Mouse (Mus musculus) liver, postnatal 0 days (tissue): ENCODE results near the gene Zbtb8a. TPM values are rescaled to one million over a fixed set of nuclear protein-coding genes. Genes with fewer than 3 reads are reported as not detected.

Experiments used
- ATAC-seq: fragments of 200-750 bp; cut with Nextera tagmentation; 2 replicates; pipeline ENCODE4 v1.8.0; 2017; ENCODE audit warnings: mild to moderate bottlenecking, moderate library complexity
- DNase-seq: peaks from one replicate; pipeline ENCODE4 v3.0.0-alpha.2; 2016
- H3K27ac ChIP-seq: fragments of 300-500 bp; sonication (generic); 2 replicates; pipeline ENCODE4 v1.5.1; 2014; ENCODE audit warnings: antibody characterized with exemption, moderate library complexity, mild to moderate bottlenecking, low read depth
- H3K27me3 ChIP-seq: fragments of 300-500 bp; sonication (generic); 2 replicates; pipeline ENCODE4 v1.6.1; 2014; ENCODE audit warnings: low read length, control low read depth, mixed read lengths; ENCODE audit not compliant: insufficient read depth
- H3K36me3 ChIP-seq: fragments of 300-500 bp; sonication (generic); replicated peaks from 2 replicates; pipeline ENCODE4 v1.6.1; 2014; ENCODE audit warnings: mild to moderate bottlenecking, control low read depth, low read length, moderate library complexity, mixed read lengths; ENCODE audit not compliant: insufficient read depth
- H3K4me1 ChIP-seq: fragments of 300-500 bp; sonication (generic); 2 replicates; pipeline ENCODE4 v1.6.1; 2014; ENCODE audit warnings: antibody characterized with exemption, mild to moderate bottlenecking, control low read depth; ENCODE audit not compliant: insufficient read depth
- H3K4me2 ChIP-seq: fragments of 300-500 bp; sonication (generic); 2 replicates; pipeline ENCODE4 v1.6.1; 2014; ENCODE audit warnings: low read depth, mild to moderate bottlenecking, low read length, moderate library complexity, mixed read lengths
- H3K4me3 ChIP-seq: fragments of 300-500 bp; sonication (generic); 2 replicates; pipeline ENCODE4 v1.5.1; 2014; ENCODE audit warnings: low read depth, low read length
- H3K9ac ChIP-seq: fragments of 300-500 bp; sonication (generic); replicated peaks from 2 replicates; pipeline ENCODE4 v1.6.1; 2014; ENCODE audit warnings: mild to moderate bottlenecking, moderate library complexity
- H3K9me3 ChIP-seq: fragments of 300-500 bp; sonication (generic); 2 replicates; pipeline ENCODE4 v1.6.1; 2016; ENCODE audit warnings: mild to moderate bottlenecking, control low read depth, low read length, mixed read lengths
- CTCF ChIP-seq: sonication (generic); IDR thresholded peaks from 2 replicates; pipeline ENCODE4 v1.5.1; 2016; ENCODE audit warnings: antibody characterized with exemption, low read depth
- EP300 ChIP-seq: IDR thresholded peaks from 2 replicates; pipeline ENCODE4 v1.6.1; 2016; ENCODE audit warnings: antibody characterized with exemption, low read depth, mild to moderate bottlenecking
- WGBS: fragments of 180-500 bp; shearing (Covaris S2); extraction: QIAGEN DNeasy Blood & Tissue Kit; methylation state at CpG from one replicate; pipeline ENCODE4 v1.1.7; 2014; ENCODE audit not compliant: insufficient replicate concordance; 5-methylcytosine and 5-hydroxymethylcytosine counted together
- polyA plus RNA-seq: library from polyadenylated mRNA; unstranded; fragments of >200 nt; fragmentation: Nextera tagmentation; extraction: Ambion mirVana; gene quantifications from 2 replicates; pipeline ENCODE4 v1.2.1, GENCODE M21; 2015

The Zbtb8a gene
- polyA plus RNA-seq, 1 experiment from 2014 or later: 2.3 TPM

GRCm38 (mm10) chr4:129335216-129336074 is 42.5 kb downstream of the Zbtb8a start, which contains the start of the genes Rbbp4 and Zbtb8os:
TSS of gene Rbbp4 (minus strand) at chr4:129335370.
TSS of gene Zbtb8os (plus strand) at chr4:129335695.
- peaks cover 48% of the 10 kb centered on the region for H3K4me1 ChIP-seq
- peak; percentile 88 for ATAC-seq
- WGBS: under 1% methylated on average over 73 of the region's 73 CpGs

GRCm38 (mm10) chr4:129334677-129335215 is 43.2 kb downstream of the Zbtb8a start:
- DNase-seq (no peak), ATAC-seq (peak; percentile 64)
- Histone ChIP-seq H3K9ac (peak overlapping the region; percentile 82), H3K27me3 (no peaks in the 10 kb centered on the region), H3K4me1 (peaks cover 49% of the 10 kb centered on the region), H3K4me2 (peak overlapping the region; percentile 76), H3K36me3 (peaks cover 32% of the 10 kb centered on the region), H3K9me3 (no peaks in the 10 kb centered on the region), H3K27ac (peak overlapping the region; percentile 97), H3K4me3 (peak overlapping the region; percentile 90)
- TF ChIP-seq EP300 (no peak), CTCF (no peak)
- under 1% methylated on average over 62 of the region's 62 CpGs for WGBS

More at GRCm38 (mm10) chr4:129335216-129336074, 42.5 kb downstream of the Zbtb8a start, which contains the start of the genes Rbbp4 and Zbtb8os:
- Histone ChIP-seq H3K4me3 (peak within 1 kb of the TSS; percentile 90), H3K27me3 (no peaks in the 10 kb centered on the region), H3K36me3 (peaks cover 27% of the 10 kb centered on the region), H3K4me2 (peak within 1 kb of the TSS; percentile 76), H3K9ac (peak within 1 kb of the TSS; percentile 82), H3K27ac (peak within 1 kb of the TSS; percentile 97), H3K9me3 (no peaks in the 10 kb centered on the region)
- peak; percentile 100 for DNase-seq
- peak; percentile 68 for TF ChIP-seq EP300
- peak; percentile 32 for TF ChIP-seq CTCF

- Histone ChIP-seq H3K4me3 (no peak overlapping the region; the same call in 1 of the 2 replicates), H3K36me3 (peaks cover 50% of the 10 kb centered on the region), H3K4me1 (peaks cover 45% of the 10 kb centered on the region), H3K9ac (peak overlapping the region; percentile 18; the same call in 1 of the 2 replicates), H3K27me3 (no peaks in the 10 kb centered on the region), H3K4me2 (peak overlapping the region; percentile 76), H3K9me3 (no peaks in the 10 kb centered on the region), H3K27ac (peak overlapping the region; percentile 5; the same call in 1 of the 2 replicates)
- TF ChIP-seq CTCF (no peak), EP300 (no peak)
- 39% methylated on average over 1 of the region's 1 CpGs for WGBS
- no peak for DNase-seq
- no peak for ATAC-seq
Observed at GRCm38 (mm10) chr4:129332846-129333245, 45.1 kb downstream of the Zbtb8a start.

DNA sequence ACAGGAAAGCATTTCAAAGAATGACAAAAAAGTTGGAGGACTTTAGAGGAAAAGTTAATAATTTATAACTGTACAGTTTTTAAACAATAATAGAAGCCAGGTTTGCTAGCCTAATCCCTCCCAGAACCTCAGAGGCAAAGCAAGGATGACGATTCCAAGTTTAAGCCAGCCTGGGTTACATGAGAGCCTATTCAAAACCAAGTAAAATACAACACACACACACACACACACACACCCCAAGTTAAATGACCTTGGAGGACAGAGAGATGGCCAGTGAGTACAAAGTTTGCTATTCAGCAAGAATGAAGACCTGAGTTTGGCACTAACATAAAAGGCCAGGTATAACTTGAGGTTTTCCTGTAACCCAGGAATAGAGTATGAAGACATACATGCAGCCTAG is 51.7 kb downstream of the Zbtb8a start:
- peaks cover 13% of the 10 kb centered on the region for H3K4me1 ChIP-seq
- DNase-seq (no peak), ATAC-seq (no peak)
- H3K27ac ChIP-seq: 0 out of 2 replicates have a peak overlapping the region, but pooled peaks have one; percentile 29
- no peak overlapping the region for H3K4me2 ChIP-seq
- no peak overlapping the region for H3K4me3 ChIP-seq
- H3K9ac ChIP-seq: no peak overlapping the region
- no peaks in the 10 kb centered on the region for H3K9me3 ChIP-seq
- TF ChIP-seq EP300 (no peak), CTCF (no peak)
- WGBS: 43% methylated on average over 1 of the region's 1 CpGs
- peaks cover 68% of the 10 kb centered on the region for H3K36me3 ChIP-seq
- H3K27me3 ChIP-seq: no peaks in the 10 kb centered on the region

GRCm38 (mm10) chr4:129324756-129325155 is 53.2 kb downstream of the Zbtb8a start:
- no peaks in the 10 kb centered on the region for H3K9me3 ChIP-seq
- DNase-seq (no peak), ATAC-seq (no peak)
- WGBS: 96% methylated on average over 1 of the region's 1 CpGs
- H3K9ac ChIP-seq: no peak overlapping the region
- TF ChIP-seq EP300: no peak
- TF ChIP-seq CTCF: no peak
- no peak overlapping the region for H3K4me2 ChIP-seq
- no peak overlapping the region for H3K27ac ChIP-seq
- peaks cover 71% of the 10 kb centered on the region for H3K36me3 ChIP-seq
- H3K4me3 ChIP-seq: no peak overlapping the region
- no peaks in the 10 kb centered on the region for H3K27me3 ChIP-seq
- H3K4me1 ChIP-seq: peaks cover 11% of the 10 kb centered on the region

DNA sequence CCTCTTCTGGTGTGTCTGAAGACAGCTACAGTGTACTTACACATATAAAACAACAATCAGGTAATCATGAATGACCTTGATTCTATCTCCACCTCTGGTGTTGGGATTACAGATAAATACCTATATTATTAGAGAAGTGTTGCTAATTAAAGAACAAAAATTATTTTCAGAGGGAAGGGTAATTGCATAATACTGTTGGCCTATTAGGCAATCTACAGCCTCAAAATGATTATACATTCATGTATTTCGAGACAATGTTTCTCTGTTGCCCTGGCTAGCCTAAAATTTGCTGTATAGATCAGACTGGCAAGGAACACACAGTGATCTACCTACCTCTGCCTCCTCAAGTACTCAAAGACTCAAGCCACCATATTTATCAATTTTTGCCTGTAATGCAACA is 54.4 kb downstream of the Zbtb8a start:
- 51% methylated on average over 1 of the region's 1 CpGs for WGBS
- Histone ChIP-seq H3K9ac (no peak overlapping the region), H3K9me3 (no peaks in the 10 kb centered on the region), H3K27me3 (no peaks in the 10 kb centered on the region), H3K36me3 (peaks cover 69% of the 10 kb centered on the region), H3K4me2 (no peak overlapping the region), H3K4me1 (peaks cover 8% of the 10 kb centered on the region), H3K27ac (no peak overlapping the region), H3K4me3 (no peak overlapping the region)
- no peak for TF ChIP-seq EP300
- TF ChIP-seq CTCF: no peak
- no peak for DNase-seq
- ATAC-seq: no peak
